Mouse (Mus musculus): Measurements from ENCODE around the gene Gtf2a1l.

The Gtf2a1l gene

GRCm38 (mm10) chr17:88668452-88668851 is at the start of gene Gtf2a1l:
Gene Gtf2a1l (plus strand): TSS chr17:88668660.
- no peak for DNase-seq

GRCm38 (mm10) chr17:88620935-88621334 is 47.5 kb upstream of the Gtf2a1l start:
- no peak for DNase-seq

- no peak for DNase-seq
Measured at GRCm38 (mm10) chr17:88621374-88621773, 47.1 kb upstream of the Gtf2a1l start.

- DNase-seq = no peak
Measured at GRCm38 (mm10) chr17:88622711-88623110, 45.7 kb upstream of the Gtf2a1l start.

GRCm38 (mm10) chr17:88624386-88624785 is 44.1 kb upstream of the Gtf2a1l start:
- no peak for DNase-seq

- no peak for DNase-seq
Measured at GRCm38 (mm10) chr17:88625350-88625749, 43.1 kb upstream of the Gtf2a1l start.

- DNase-seq = no peak
Measured at GRCm38 (mm10) chr17:88625931-88626330, 42.5 kb upstream of the Gtf2a1l start.

GRCm38 (mm10) chr17:88626347-88626811 is 42.1 kb upstream of the Gtf2a1l start:
- peak; percentile 64 for DNase-seq

GRCm38 (mm10) chr17:88627150-88627549 is 41.3 kb upstream of the Gtf2a1l start:
- peak; percentile 75 for DNase-seq

GRCm38 (mm10) chr17:88628676-88629380 is 39.6 kb upstream of the Gtf2a1l start:
- peak; percentile 88 for DNase-seq

- DNase-seq = peak; percentile 33
Measured at GRCm38 (mm10) chr17:88629381-88629759, 39.1 kb upstream of the Gtf2a1l start.

GRCm38 (mm10) chr17:88629931-88630553 is 38.4 kb upstream of the Gtf2a1l start:
- peak; percentile 50 for DNase-seq

- peak; percentile 71 for DNase-seq
Measured at GRCm38 (mm10) chr17:88630554-88630948, 37.9 kb upstream of the Gtf2a1l start.

GRCm38 (mm10) chr17:88632631-88633030 is 35.8 kb upstream of the Gtf2a1l start:
- DNase-seq = no peak

GRCm38 (mm10) chr17:88636076-88636475 is 32.4 kb upstream of the Gtf2a1l start:
- no peak for DNase-seq

- no peak for DNase-seq
Measured at GRCm38 (mm10) chr17:88636587-88636986, 31.9 kb upstream of the Gtf2a1l start.

GRCm38 (mm10) chr17:88641012-88641411 is 27.4 kb upstream of the Gtf2a1l start:
- peak; percentile 80 for DNase-seq

GRCm38 (mm10) chr17:88641836-88642235 is 26.6 kb upstream of the Gtf2a1l start:
- no peak for DNase-seq

GRCm38 (mm10) chr17:88644876-88645275 is 23.6 kb upstream of the Gtf2a1l start:
- no peak for DNase-seq

GRCm38 (mm10) chr17:88645299-88645698 is 23.2 kb upstream of the Gtf2a1l start:
- DNase-seq = no peak

GRCm38 (mm10) chr17:88647149-88647548 is 21.3 kb upstream of the Gtf2a1l start:
- DNase-seq = no peak

GRCm38 (mm10) chr17:88652010-88652409 is 16.4 kb upstream of the Gtf2a1l start:
- DNase-seq = peak; percentile 59

- DNase-seq = peak; percentile 67
Measured at GRCm38 (mm10) chr17:88652702-88653374, 15.6 kb upstream of the Gtf2a1l start.

GRCm38 (mm10) chr17:88653375-88653769 is 15.1 kb upstream of the Gtf2a1l start:
- no peak for DNase-seq

Measured in kidney, adult 9 months (tissue).